Comparison of ENCODE assay signal across 14 mouse cellular contexts in genomic region chr11:119565684-119566083, GRCm38 (mm10). TPM values are rescaled to one million over a fixed set of nuclear protein-coding genes. Genes with fewer than 3 reads are reported as not detected.
A peak's percentile ranks its signal among the peaks of the same experiment; 100 is the strongest.
DNase-seq lines count a peak whose midpoint lies in the region; ATAC-seq lines count a peak whose summit lies in the region.
"Had no signal": no experiment of that assay in that cellular context is flagged by ENCODE, and none has a peak within 500 bp of the region (broad histone marks: within the 10 kb centered on the region; RNA-seq: fewer than 3 reads in every experiment).

No protein-coding gene starts in this region.

- H3K36me3 ChIP-seq in hindbrain, embryonic 14.5 days (replicated peaks; ENCODE audit: control insufficient read depth, insufficient read depth) = no peaks in the 10 kb centered on the region
- no peaks in the 10 kb centered on the region for H3K36me3 ChIP-seq in hindbrain, embryonic 11.5 days (ENCODE audit: control insufficient read depth, insufficient read depth, low read length)
- H3K36me3 ChIP-seq in midbrain, embryonic 16.5 days (ENCODE audit: control insufficient read depth, insufficient read depth, low read length) = no peaks in the 10 kb centered on the region
- H3K36me3 ChIP-seq: forebrain, embryonic 10.5 days had no signal

- no peaks in the 10 kb centered on the region for H3K9me3 ChIP-seq in hindbrain, embryonic 14.5 days (ENCODE audit: control insufficient read depth, low read length)
- no peaks in the 10 kb centered on the region for H3K9me3 ChIP-seq in hindbrain, embryonic 11.5 days (ENCODE audit: control insufficient read depth, low read length)
- no peaks in the 10 kb centered on the region for H3K9me3 ChIP-seq in midbrain, embryonic 16.5 days (replicated peaks; ENCODE audit: control insufficient read depth, low read length, poor library complexity, severe bottlenecking)
- H3K9me3 ChIP-seq: forebrain, embryonic 10.5 days had no signal

- peak; percentile 31 for DNase-seq in adrenal gland, postnatal 14 days
- no peak for DNase-seq in adrenal gland, postnatal 36 days
- no peak for DNase-seq in hindbrain, embryonic 14.5 days (ENCODE audit: low spot score)
- no peak for DNase-seq in hindbrain, embryonic 11.5 days (ENCODE audit: low spot score)
- DNase-seq in right cerebral cortex, postnatal 25 days = peak; percentile 36
- DNase-seq in right cerebral cortex, postnatal 14 days = no peak
- no peak for DNase-seq in kidney, postnatal 25 days
- DNase-seq: gastrocnemius, postnatal 10 days; kidney, postnatal 14 days; thymus, postnatal 25 days had no signal

- peak overlapping the region; percentile 49; the same call in 1 of the 2 replicates for H3K27ac ChIP-seq in hindbrain, embryonic 14.5 days
- no peak overlapping the region for H3K27ac ChIP-seq in hindbrain, embryonic 11.5 days (ENCODE audit: low read depth, low read length)
- peak overlapping the region; percentile 71 for H3K27ac ChIP-seq in midbrain, embryonic 16.5 days (ENCODE audit: low read length)
- H3K27ac ChIP-seq: forebrain, embryonic 10.5 days had no signal

- no peak overlapping the region for H3K4me3 ChIP-seq in hindbrain, embryonic 14.5 days (replicated peaks; ENCODE audit: low read length)
- H3K4me3 ChIP-seq in hindbrain, embryonic 11.5 days (ENCODE audit: low read depth, low read length) = no peak overlapping the region
- no peak overlapping the region for H3K4me3 ChIP-seq in midbrain, embryonic 16.5 days (ENCODE audit: low read depth, low read length)
- H3K4me3 ChIP-seq: forebrain, embryonic 10.5 days had no signal

- 0 out of 2 replicates have a peak, but pooled peaks cover 4% of the 10 kb centered on the region for H3K27me3 ChIP-seq in hindbrain, embryonic 14.5 days (ENCODE audit: control insufficient read depth, insufficient read depth, low read length)
- peaks cover 5% of the 10 kb centered on the region; the same call in 1 of the 2 replicates for H3K27me3 ChIP-seq in hindbrain, embryonic 11.5 days (ENCODE audit: control insufficient read depth, insufficient read depth, low read length)
- H3K27me3 ChIP-seq in midbrain, embryonic 16.5 days (ENCODE audit: control insufficient read depth, insufficient read depth, low read depth, low read length) = no peaks in the 10 kb centered on the region

- H3K4me1 ChIP-seq in hindbrain, embryonic 14.5 days (replicated peaks; ENCODE audit: control insufficient read depth, insufficient read depth, low read length) = peaks cover 16% of the 10 kb centered on the region
- H3K4me1 ChIP-seq in hindbrain, embryonic 11.5 days (replicated peaks; ENCODE audit: control insufficient read depth, insufficient read depth, low read length) = peaks cover 8% of the 10 kb centered on the region; the same call in 1 of the 2 replicates
- H3K4me1 ChIP-seq in midbrain, embryonic 16.5 days (ENCODE audit: control insufficient read depth, insufficient read depth, low read length) = peaks cover 14% of the 10 kb centered on the region

- WGBS in hindbrain, embryonic 14.5 days = 22% methylated on average over 10 of the region's 10 CpGs
- 36% methylated on average over 10 of the region's 10 CpGs for WGBS in hindbrain, embryonic 11.5 days
- WGBS in midbrain, embryonic 16.5 days = 18% methylated on average over 10 of the region's 10 CpGs

- peak overlapping the region; percentile 10; the same call in 1 of the 2 replicates for H3K4me2 ChIP-seq in hindbrain, embryonic 14.5 days (replicated peaks)
- no peak overlapping the region for H3K4me2 ChIP-seq in hindbrain, embryonic 11.5 days (replicated peaks; ENCODE audit: low read depth, low read length)
- peak overlapping the region; percentile 38 for H3K4me2 ChIP-seq in midbrain, embryonic 16.5 days (ENCODE audit: low read length)
- H3K4me2 ChIP-seq: liver, embryonic 11.5 days had no signal

- ATAC-seq in hindbrain, embryonic 14.5 days (ENCODE audit: low FRiP score) = no peak
- no peak for ATAC-seq in hindbrain, embryonic 11.5 days (ENCODE audit: low FRiP score)
- peak; percentile 79 for ATAC-seq in midbrain, embryonic 16.5 days
- ATAC-seq: lung, postnatal 0 days had no signal

- H3K9ac ChIP-seq in hindbrain, embryonic 14.5 days = peak overlapping the region; percentile 35; the same call in 1 of the 2 replicates
- H3K9ac ChIP-seq in hindbrain, embryonic 11.5 days (ENCODE audit: low read depth, low read length) = no peak overlapping the region
- 0 out of 2 replicates have a peak overlapping the region, but pooled peaks have one; percentile 11 for H3K9ac ChIP-seq in midbrain, embryonic 16.5 days (ENCODE audit: low read depth, low read length)

RNA-seq across cellular contexts. Expression of gene Nptx1, which starts 18.1 kb away (rescaled TPM):
- 3.3 and 4.1 TPM in 2 replicates for total RNA-seq in adrenal gland, postnatal 14 days (2021)
- total RNA-seq in adrenal gland, postnatal 36 days (2021) = 1 to 10 TPM; 2.1 to 8.3 TPM
- 17.4 and 20.5 TPM in 2 replicates for polyA plus RNA-seq in hindbrain, embryonic 14.5 days (2014; fragmentation: Nextera tagmentation; extraction: Ambion mirVana)
- polyA plus RNA-seq in hindbrain, embryonic 11.5 days (2014; fragmentation: Nextera tagmentation; extraction: Ambion mirVana) = 8.7 and 11.2 TPM in 2 replicates
- 12.4 and 12.6 TPM in 2 replicates for polyA plus RNA-seq in midbrain, embryonic 16.5 days (2015; fragmentation: Nextera tagmentation; extraction: Ambion mirVana)

RNA-seq across cellular contexts. Expression of gene Rptor, which starts 37.0 kb away (rescaled TPM):
- 45.5 and 47.9 TPM in 2 replicates for total RNA-seq in adrenal gland, postnatal 14 days (2021)
- 10 to 100 TPM; 50.0 to 51.9 TPM for total RNA-seq in adrenal gland, postnatal 36 days (2021)
- polyA plus RNA-seq in hindbrain, embryonic 14.5 days (2014; fragmentation: Nextera tagmentation; extraction: Ambion mirVana) = 12.3 and 13.2 TPM in 2 replicates
- polyA plus RNA-seq in hindbrain, embryonic 11.5 days (2014; fragmentation: Nextera tagmentation; extraction: Ambion mirVana) = 10.4 and 12.4 TPM in 2 replicates
- 9.9 and 10.4 TPM in 2 replicates for polyA plus RNA-seq in midbrain, embryonic 16.5 days (2015; fragmentation: Nextera tagmentation; extraction: Ambion mirVana)

Comparison
In these comparisons a context has a peak if more than half of its experiments do, and no peak if none do; other contexts are left out.
1. DNase-seq: peak in adrenal gland, postnatal 14 days (single experiment) and right cerebral cortex, postnatal 25 days (single experiment); none in adrenal gland, postnatal 36 days (0 of 2), hindbrain, embryonic 14.5 days (single experiment), hindbrain, embryonic 11.5 days (single experiment), right cerebral cortex, postnatal 14 days (single experiment) and kidney, postnatal 25 days (0 of 2).